Mouse (Mus musculus): ENCODE data around the gene Olfr1377. TPM values are rescaled to one million over a fixed set of nuclear protein-coding genes. Genes with fewer than 3 reads are reported as not detected.
"Not testable (repeated sequence)": the region's sequence is repeated elsewhere in the genome, so short reads cannot be mapped to it uniquely, and the experiment has no call there.

The Olfr1377 gene
- polyA plus RNA-seq, 1 experiment from 2014 or later: not detected

- Histone ChIP-seq H3K27me3 (no peaks in the 10 kb centered on the region), H3K4me2 (no peak overlapping the region), H3K9me3 (no peaks in the 10 kb centered on the region), H3K4me3 (no peak overlapping the region), H3K4me1 (replicated peaks) (no peaks in the 10 kb centered on the region), H3K27ac (replicated peaks) (no peak overlapping the region), H3K9ac (no peak overlapping the region), H3K36me3 (no peaks in the 10 kb centered on the region)
- 74% methylated on average over 5 of the region's 5 CpGs for WGBS
- ATAC-seq (ENCODE audit: low read depth): no peak
These were observed 30.1 kb downstream of the Olfr1377 start for GRCm38 (mm10) chr11:51011821-51012220.

- ATAC-seq (ENCODE audit: low read depth): no peak
- Histone ChIP-seq H3K4me1 (replicated peaks) (no peaks in the 10 kb centered on the region), H3K27ac (replicated peaks) (no peak within 1 kb of the TSS), H3K36me3 (no peaks in the 10 kb centered on the region), H3K4me2 (no peak within 1 kb of the TSS), H3K4me3 (no peak within 1 kb of the TSS), H3K9me3 (no peaks in the 10 kb centered on the region), H3K27me3 (no peaks in the 10 kb centered on the region), H3K9ac (no peak within 1 kb of the TSS)
- WGBS: 73% methylated on average over 1 of the region's 1 CpGs
These were observed 32.2 kb downstream of the Olfr1377 start, which contains the start of gene Olfr54 for GRCm38 (mm10) chr11:51013936-51014335. Gene Olfr54 (plus strand): TSS chr11:51014236.

GRCm38 (mm10) chr11:51016341-51016740 is 34.6 kb downstream of the Olfr1377 start:
- Histone ChIP-seq H3K36me3 (no peaks in the 10 kb centered on the region), H3K27ac (replicated peaks) (no peak overlapping the region), H3K27me3 (no peaks in the 10 kb centered on the region), H3K9ac (no peak overlapping the region), H3K4me2 (no peak overlapping the region), H3K4me3 (no peak overlapping the region), H3K4me1 (replicated peaks) (no peaks in the 10 kb centered on the region), H3K9me3 (no peaks in the 10 kb centered on the region)
- no peak for ATAC-seq (ENCODE audit: low read depth)
- WGBS: 58% methylated on average over 2 of the region's 2 CpGs

GRCm38 (mm10) chr11:51026811-51027210 is 45.0 kb downstream of the Olfr1377 start:
- H3K9ac ChIP-seq, H3K9me3 ChIP-seq: not testable (repeated sequence)

GRCm38 (mm10) chr11:51029381-51029780 is 47.6 kb downstream of the Olfr1377 start:
- H3K4me3 ChIP-seq; ATAC-seq (ENCODE audit: low read depth); H3K4me2 ChIP-seq; H3K9me3 ChIP-seq; H3K27ac ChIP-seq (replicated peaks); H3K9ac ChIP-seq; H3K36me3 ChIP-seq; H3K4me1 ChIP-seq (replicated peaks); H3K27me3 ChIP-seq: not testable (repeated sequence)
- 68% methylated on average over 8 of the region's 8 CpGs for WGBS

More at GRCm38 (mm10) chr11:51026811-51027210, 45.0 kb downstream of the Olfr1377 start:
- not testable (repeated sequence) for ATAC-seq (ENCODE audit: low read depth); H3K36me3 ChIP-seq; H3K27me3 ChIP-seq; H3K4me1 ChIP-seq (replicated peaks); H3K4me3 ChIP-seq; H3K27ac ChIP-seq (replicated peaks); H3K4me2 ChIP-seq
- 85% methylated on average over 11 of the region's 11 CpGs for WGBS

GRCm38 (mm10) chr11:51030225-51030624 is 48.5 kb downstream of the Olfr1377 start:
- Histone ChIP-seq H3K4me3 (no peak overlapping the region), H3K36me3 (no peaks in the 10 kb centered on the region), H3K27ac (replicated peaks) (no peak overlapping the region), H3K27me3 (no peaks in the 10 kb centered on the region), H3K4me1 (replicated peaks) (no peaks in the 10 kb centered on the region), H3K4me2 (no peak overlapping the region), H3K9ac (no peak overlapping the region), H3K9me3 (no peaks in the 10 kb centered on the region)
- ATAC-seq (ENCODE audit: low read depth): no peak
- WGBS: 46% methylated on average over 2 of the region's 2 CpGs

GRCm38 (mm10) chr11:51032851-51033250 is 51.1 kb downstream of the Olfr1377 start:
- Histone ChIP-seq H3K4me3 (no peak overlapping the region), H3K36me3 (no peaks in the 10 kb centered on the region), H3K4me2 (no peak overlapping the region), H3K9ac (no peak overlapping the region), H3K9me3 (no peaks in the 10 kb centered on the region), H3K27ac (replicated peaks) (no peak overlapping the region), H3K4me1 (replicated peaks) (no peaks in the 10 kb centered on the region), H3K27me3 (no peaks in the 10 kb centered on the region)
- no peak for ATAC-seq (ENCODE audit: low read depth)
- 20% methylated on average over 1 of the region's 1 CpGs for WGBS

GRCm38 (mm10) chr11:51034141-51034540 is 52.4 kb downstream of the Olfr1377 start:
- not testable (repeated sequence) for H3K27me3 ChIP-seq; H3K27ac ChIP-seq (replicated peaks); H3K4me2 ChIP-seq; H3K36me3 ChIP-seq; H3K9me3 ChIP-seq; H3K4me3 ChIP-seq; H3K9ac ChIP-seq; H3K4me1 ChIP-seq (replicated peaks); ATAC-seq (ENCODE audit: low read depth)

GRCm38 (mm10) chr11:51035951-51036350 is 54.2 kb downstream of the Olfr1377 start:
- Histone ChIP-seq H3K9me3 (no peaks in the 10 kb centered on the region), H3K4me3 (no peak overlapping the region), H3K36me3 (no peaks in the 10 kb centered on the region), H3K9ac (no peak overlapping the region), H3K4me1 (replicated peaks) (no peaks in the 10 kb centered on the region), H3K4me2 (no peak overlapping the region), H3K27me3 (no peaks in the 10 kb centered on the region), H3K27ac (replicated peaks) (no peak overlapping the region)
- no peak for ATAC-seq (ENCODE audit: low read depth)
- WGBS: 88% methylated on average over 2 of the region's 2 CpGs

Other genes starting within 250 kb of the Olfr1377 start
- 53.0 and 55.6 TPM in 2 replicates for gene Zfp354c, start 154.2 kb upstream of the Olfr1377 start, polyA plus RNA-seq (2015; fragmentation: Nextera tagmentation; extraction: Ambion mirVana)
- gene Zfp879, start 140.4 kb upstream of the Olfr1377 start, polyA plus RNA-seq (2015; fragmentation: Nextera tagmentation; extraction: Ambion mirVana): 0.99 and 1.5 TPM in 2 replicates
- gene Grm6, start 131.3 kb upstream of the Olfr1377 start, polyA plus RNA-seq (2015; fragmentation: Nextera tagmentation; extraction: Ambion mirVana): not detected in 2 replicates
- gene Zfp454, start 94.3 kb upstream of the Olfr1377 start, polyA plus RNA-seq (2015; fragmentation: Nextera tagmentation; extraction: Ambion mirVana): 11.7 and 14.1 TPM in 2 replicates
- gene Zfp2, start 65.8 kb upstream of the Olfr1377 start, polyA plus RNA-seq (2015; fragmentation: Nextera tagmentation; extraction: Ambion mirVana): 38.6 and 43.2 TPM in 2 replicates
- 3.2 and 4.1 TPM in 2 replicates for gene Zfp354b, start 50.3 kb upstream of the Olfr1377 start, polyA plus RNA-seq (2015; fragmentation: Nextera tagmentation; extraction: Ambion mirVana)
- not detected in 2 replicates for gene 4933414I15Rik, start 38.2 kb upstream of the Olfr1377 start, polyA plus RNA-seq (2015; fragmentation: Nextera tagmentation; extraction: Ambion mirVana)
- not detected in 2 replicates for gene Prop1, start 28.2 kb upstream of the Olfr1377 start, polyA plus RNA-seq (2015; fragmentation: Nextera tagmentation; extraction: Ambion mirVana)
- gene Olfr1378, start 15.4 kb upstream of the Olfr1377 start, polyA plus RNA-seq (2015; fragmentation: Nextera tagmentation; extraction: Ambion mirVana): not detected in 2 replicates
- not detected in 2 replicates for gene Olfr51, start 21.6 kb downstream of the Olfr1377 start, polyA plus RNA-seq (2015; fragmentation: Nextera tagmentation; extraction: Ambion mirVana)
- gene Olfr54, start 32.3 kb downstream of the Olfr1377 start, polyA plus RNA-seq (2015; fragmentation: Nextera tagmentation; extraction: Ambion mirVana): not detected in 2 replicates
- gene Olfr1375, start 66.1 kb downstream of the Olfr1377 start, polyA plus RNA-seq (2015; fragmentation: Nextera tagmentation; extraction: Ambion mirVana): not detected in 2 replicates
- gene Zfp354a, start 77.3 kb downstream of the Olfr1377 start, polyA plus RNA-seq (2015; fragmentation: Nextera tagmentation; extraction: Ambion mirVana): 10.8 and 11.2 TPM in 2 replicates
- gene Gm12569, start 238.5 kb downstream of the Olfr1377 start, polyA plus RNA-seq (2015; fragmentation: Nextera tagmentation; extraction: Ambion mirVana): not detected in 2 replicates

Data from neural tube, embryonic 13.5 days (tissue).